Mouse (Mus musculus): ENCODE measurements around the gene Tmem214. TPM values are rescaled to one million over a fixed set of nuclear protein-coding genes. Genes with fewer than 3 reads are reported as not detected.

Gene Tmem214
- polyA plus RNA-seq (2012; ENCODE audit: insufficient read depth, low replicate concordance), result 11.8 and 17.0 TPM in 2 replicates

DNA sequence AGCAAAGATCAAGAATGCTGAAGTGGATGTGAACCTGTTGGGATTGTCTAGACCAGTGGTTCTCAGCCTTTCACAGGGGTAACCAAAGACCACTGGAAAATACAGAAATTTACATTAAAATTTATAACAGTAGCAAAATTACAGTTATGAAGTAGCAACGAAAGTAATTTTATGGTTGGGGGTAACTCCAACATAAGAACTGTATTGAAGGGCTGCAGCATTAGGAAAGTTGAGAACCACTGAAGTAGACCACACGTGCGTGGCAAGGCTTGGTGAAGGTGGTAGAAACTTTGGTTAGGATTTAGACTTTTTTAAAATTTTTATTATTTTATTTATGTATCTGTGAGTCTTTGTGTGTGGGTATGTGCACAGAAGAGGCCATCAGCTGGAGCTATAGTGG lies at the start of gene Tmem214:
Gene Tmem214 (plus strand): TSS at position 301 of the 400 bp plus-strand sequence.
- peak within 1 kb of the TSS; percentile 97 for H3K4me3 ChIP-seq (replicated peaks)
- H3K27me3 ChIP-seq (replicated peaks), result peaks cover 32% of the 10 kb centered on the region
- H3K4me1 ChIP-seq, result peaks cover 64% of the 10 kb centered on the region
- no peaks in the 10 kb centered on the region for H3K9me3 ChIP-seq
- peaks cover 22% of the 10 kb centered on the region for H3K36me3 ChIP-seq (replicated peaks; ENCODE audit: low read length)
- no peak for TF ChIP-seq FLI1 (IDR thresholded peaks at IDR 0.05; ENCODE audit: low read length)
- TF ChIP-seq GATA1 (IDR thresholded peaks at IDR 0.05; ENCODE audit: borderline replicate concordance, low read length), result no peak

GRCm38 (mm10) chr5:30818758-30819309 lies 49.0 kb upstream of the Tmem214 start:
- H3K4me3 ChIP-seq (replicated peaks), result no peak overlapping the region
- no peak for TF ChIP-seq GATA1 (IDR thresholded peaks at IDR 0.05; ENCODE audit: borderline replicate concordance, low read length)
- no peak for TF ChIP-seq FLI1 (IDR thresholded peaks at IDR 0.05; ENCODE audit: low read length)
- H3K27me3 ChIP-seq (replicated peaks), result peaks cover 70% of the 10 kb centered on the region
- no peaks in the 10 kb centered on the region for H3K9me3 ChIP-seq
- peaks cover 15% of the 10 kb centered on the region for H3K4me1 ChIP-seq
- no peaks in the 10 kb centered on the region for H3K36me3 ChIP-seq (replicated peaks; ENCODE audit: low read length)

DNA sequence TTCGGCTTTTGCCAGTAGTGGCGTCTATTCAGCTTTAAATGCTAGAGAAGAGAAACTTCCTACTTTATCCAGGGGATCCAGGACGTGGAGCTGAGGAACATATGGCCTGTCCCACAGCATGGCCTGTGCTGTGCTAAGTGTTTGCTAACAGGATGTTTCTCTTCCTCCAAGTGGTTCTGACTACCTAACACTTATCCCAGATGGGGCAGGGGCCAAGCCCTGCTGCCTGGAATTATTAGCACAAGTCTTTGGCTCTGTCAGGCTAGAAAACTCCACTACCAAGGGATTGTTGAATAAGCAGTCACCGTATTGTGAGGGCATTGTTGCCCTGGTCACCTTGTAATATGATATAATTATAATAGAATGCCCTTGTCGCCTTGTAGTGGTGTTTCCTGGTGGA lies 45.1 kb upstream of the Tmem214 start:
- Histone ChIP-seq H3K27me3 (replicated peaks) (peaks cover 64% of the 10 kb centered on the region), H3K4me3 (replicated peaks) (no peak overlapping the region), H3K9me3 (no peaks in the 10 kb centered on the region), H3K4me1 (no peaks in the 10 kb centered on the region; the same call in 1 of the 2 replicates), H3K36me3 (replicated peaks; ENCODE audit: low read length) (no peaks in the 10 kb centered on the region)
- TF ChIP-seq GATA1 (IDR thresholded peaks at IDR 0.05; ENCODE audit: borderline replicate concordance, low read length), result no peak
- TF ChIP-seq FLI1 (IDR thresholded peaks at IDR 0.05; ENCODE audit: low read length), result no peak

GRCm38 (mm10) chr5:30823091-30823490 lies 44.7 kb upstream of the Tmem214 start:
- H3K36me3 ChIP-seq (replicated peaks; ENCODE audit: low read length), result no peaks in the 10 kb centered on the region

DNA sequence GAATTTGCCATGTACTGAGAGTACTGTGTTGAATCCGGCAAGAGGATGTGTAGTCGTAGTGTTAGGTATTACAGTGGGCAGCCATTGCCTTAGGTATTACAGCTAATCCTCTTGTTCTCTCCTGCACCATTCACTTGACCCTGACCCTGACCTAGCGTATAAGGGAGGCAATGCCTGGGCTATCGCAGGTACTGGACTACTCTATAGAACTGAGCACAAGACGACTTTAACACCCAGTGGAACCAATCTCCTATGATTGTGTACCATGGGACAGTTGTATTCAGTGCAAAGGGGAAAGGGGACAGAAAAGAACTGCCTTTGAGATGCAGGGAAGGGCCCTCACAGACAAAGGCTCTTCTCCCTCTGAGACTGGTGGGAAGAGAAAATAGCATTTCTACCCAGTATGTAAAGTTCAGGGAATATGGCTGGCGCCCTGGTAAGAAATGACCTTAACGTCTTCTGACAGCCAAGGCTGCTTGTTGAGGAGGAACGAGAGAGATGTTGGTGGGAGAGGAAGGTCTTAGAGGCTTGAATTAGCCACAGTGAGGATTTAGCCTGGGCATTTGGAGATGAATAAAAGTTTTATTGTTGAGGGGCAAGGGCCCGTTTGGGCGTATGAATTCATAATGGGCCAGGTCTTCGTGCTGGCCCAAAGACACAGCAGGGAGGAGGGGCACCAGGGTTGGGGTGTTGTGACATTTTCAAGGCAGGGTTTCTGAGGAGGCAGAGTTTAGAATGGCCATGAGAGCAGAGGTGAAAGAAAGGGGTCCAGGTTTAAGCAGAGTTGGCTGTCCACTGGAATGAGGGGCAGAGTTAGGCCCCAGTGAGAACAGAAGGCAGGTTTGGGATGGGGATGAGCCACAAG lies 43.5 kb upstream of the Tmem214 start:
- TF ChIP-seq FLI1 (IDR thresholded peaks at IDR 0.05; ENCODE audit: low read length) (no peak), GATA1 (IDR thresholded peaks at IDR 0.05; ENCODE audit: borderline replicate concordance, low read length) (no peak)
- H3K36me3 ChIP-seq (replicated peaks; ENCODE audit: low read length), result no peaks in the 10 kb centered on the region
- H3K9me3 ChIP-seq, result no peaks in the 10 kb centered on the region
- no peak overlapping the region for H3K4me3 ChIP-seq (replicated peaks)
- peaks cover 54% of the 10 kb centered on the region for H3K27me3 ChIP-seq (replicated peaks)
- H3K4me1 ChIP-seq, result no peaks in the 10 kb centered on the region; the same call in 1 of the 2 replicates

More at GRCm38 (mm10) chr5:30823091-30823490, 44.7 kb upstream of the Tmem214 start:
- no peak overlapping the region for H3K4me3 ChIP-seq (replicated peaks)
- no peak for TF ChIP-seq GATA1 (IDR thresholded peaks at IDR 0.05; ENCODE audit: borderline replicate concordance, low read length)
- TF ChIP-seq FLI1 (IDR thresholded peaks at IDR 0.05; ENCODE audit: low read length), result no peak
- H3K9me3 ChIP-seq, result no peaks in the 10 kb centered on the region
- H3K27me3 ChIP-seq (replicated peaks), result peaks cover 63% of the 10 kb centered on the region
- no peaks in the 10 kb centered on the region; the same call in 1 of the 2 replicates for H3K4me1 ChIP-seq

- Histone ChIP-seq H3K4me1 (no peaks in the 10 kb centered on the region; the same call in 1 of the 2 replicates), H3K27me3 (replicated peaks) (peaks cover 51% of the 10 kb centered on the region), H3K9me3 (no peaks in the 10 kb centered on the region), H3K36me3 (replicated peaks; ENCODE audit: low read length) (no peaks in the 10 kb centered on the region), H3K4me3 (replicated peaks) (no peak overlapping the region)
- no peak for TF ChIP-seq FLI1 (IDR thresholded peaks at IDR 0.05; ENCODE audit: low read length)
- TF ChIP-seq GATA1 (IDR thresholded peaks at IDR 0.05; ENCODE audit: borderline replicate concordance, low read length), result no peak
Measured at GRCm38 (mm10) chr5:30825166-30825565, 42.6 kb upstream of the Tmem214 start.

DNA sequence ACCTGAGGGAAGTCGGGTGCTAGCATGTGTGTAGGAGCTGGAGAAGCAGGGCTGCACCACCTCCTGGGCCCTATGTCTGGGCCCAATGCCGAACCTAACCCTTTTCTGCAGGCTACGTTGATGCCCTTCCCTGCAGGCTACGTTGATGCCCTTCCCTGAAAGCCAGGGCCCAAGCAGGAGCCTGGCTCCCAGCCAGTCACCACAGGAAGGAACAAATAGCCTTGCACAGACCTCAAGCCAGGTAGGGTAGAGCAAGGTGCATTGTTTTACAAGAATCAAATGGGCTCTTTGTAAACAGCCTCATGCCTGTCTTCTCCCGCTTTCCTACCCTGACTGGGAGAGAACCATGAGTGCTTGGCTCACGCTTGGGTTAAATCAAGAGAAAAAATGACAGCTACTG lies 42.0 kb upstream of the Tmem214 start:
- no peaks in the 10 kb centered on the region for H3K36me3 ChIP-seq (replicated peaks; ENCODE audit: low read length)
- H3K4me1 ChIP-seq, result no peaks in the 10 kb centered on the region; the same call in 1 of the 2 replicates
- peaks cover 49% of the 10 kb centered on the region for H3K27me3 ChIP-seq (replicated peaks)
- TF ChIP-seq FLI1 (IDR thresholded peaks at IDR 0.05; ENCODE audit: low read length), result no peak
- no peak for TF ChIP-seq GATA1 (IDR thresholded peaks at IDR 0.05; ENCODE audit: borderline replicate concordance, low read length)
- no peaks in the 10 kb centered on the region for H3K9me3 ChIP-seq
- H3K4me3 ChIP-seq (replicated peaks), result no peak overlapping the region

DNA sequence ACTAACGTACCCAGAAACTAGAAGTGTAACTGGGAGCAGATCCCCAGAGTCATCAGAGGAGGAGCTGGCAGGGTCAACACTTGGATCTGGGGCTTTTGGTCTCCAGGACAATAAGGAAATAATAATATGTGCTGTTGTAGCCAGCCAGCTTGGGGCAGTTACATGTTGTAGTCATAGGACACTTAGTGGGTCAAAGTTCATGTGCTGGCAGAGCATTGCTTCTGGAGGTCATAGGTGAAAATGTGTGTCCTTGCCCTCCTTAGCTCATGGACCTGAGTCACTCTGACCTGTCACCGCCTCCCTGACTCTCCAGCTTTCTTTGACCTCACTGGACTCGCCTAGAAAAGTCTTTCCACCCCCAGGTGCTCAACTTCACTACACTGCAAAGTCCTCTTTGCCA lies 34.4 kb upstream of the Tmem214 start:
- H3K36me3 ChIP-seq (replicated peaks; ENCODE audit: low read length), result no peaks in the 10 kb centered on the region
- H3K27me3 ChIP-seq (replicated peaks), result peaks cover 37% of the 10 kb centered on the region
- TF ChIP-seq FLI1 (IDR thresholded peaks at IDR 0.05; ENCODE audit: low read length) (no peak), GATA1 (IDR thresholded peaks at IDR 0.05; ENCODE audit: borderline replicate concordance, low read length) (no peak)
- H3K4me1 ChIP-seq, result no peaks in the 10 kb centered on the region
- peaks cover 19% of the 10 kb centered on the region for H3K9me3 ChIP-seq
- H3K4me3 ChIP-seq (replicated peaks), result no peak overlapping the region

- TF ChIP-seq GATA1 (IDR thresholded peaks at IDR 0.05; ENCODE audit: borderline replicate concordance, low read length) (no peak), FLI1 (IDR thresholded peaks at IDR 0.05; ENCODE audit: low read length) (no peak)
- no peaks in the 10 kb centered on the region for H3K36me3 ChIP-seq (replicated peaks; ENCODE audit: low read length)
- H3K4me1 ChIP-seq, result no peaks in the 10 kb centered on the region
- H3K27me3 ChIP-seq (replicated peaks), result peaks cover 45% of the 10 kb centered on the region
- no peak overlapping the region for H3K4me3 ChIP-seq (replicated peaks)
- H3K9me3 ChIP-seq, result peaks cover 19% of the 10 kb centered on the region
Measured at GRCm38 (mm10) chr5:30839731-30840130, 28.1 kb upstream of the Tmem214 start.

- Histone ChIP-seq H3K4me1 (no peaks in the 10 kb centered on the region), H3K27me3 (replicated peaks) (peaks cover 51% of the 10 kb centered on the region), H3K9me3 (peaks cover 10% of the 10 kb centered on the region), H3K4me3 (replicated peaks) (no peak overlapping the region), H3K36me3 (replicated peaks; ENCODE audit: low read length) (no peaks in the 10 kb centered on the region)
- TF ChIP-seq GATA1 (IDR thresholded peaks at IDR 0.05; ENCODE audit: borderline replicate concordance, low read length), result no peak
- TF ChIP-seq FLI1 (IDR thresholded peaks at IDR 0.05; ENCODE audit: low read length), result no peak
Measured at GRCm38 (mm10) chr5:30841896-30842295, 25.9 kb upstream of the Tmem214 start.

Measured in megakaryocyte, embryonic 14.5 days (primary cell).